Mouse (Mus musculus): ENCODE measurements at regions not wholly inside any gene's neighbourhood (a gene's known extent, or its start where the extent isn't known, plus 50 kb on each side); places are given as distances from the start of the nearest gene placed in this dataset.

DNA sequence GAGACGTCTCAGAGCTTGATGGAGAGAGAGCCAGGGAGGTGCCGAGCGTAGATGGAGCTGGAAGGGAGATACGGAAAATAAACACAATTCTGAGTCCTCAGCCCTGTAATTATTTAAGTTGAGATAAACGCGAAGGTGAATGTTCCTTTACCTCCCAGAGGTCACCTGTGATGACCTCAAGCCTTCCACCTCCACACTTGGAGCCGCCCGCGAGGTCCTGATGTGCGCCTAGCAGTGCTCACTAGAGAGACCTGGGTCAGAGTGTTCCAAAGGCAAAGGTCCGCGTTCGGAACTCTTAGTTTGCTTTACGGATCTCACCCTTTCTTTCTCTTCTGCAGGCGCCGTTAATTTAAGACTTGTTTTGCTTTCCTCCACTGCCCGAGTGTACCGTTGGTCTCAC, 117.0 kb upstream of the Krr1 start:
- DNase-seq (ENCODE audit: low spot score): no peak
- 0 out of 2 replicates have a peak, but pooled peaks cover 8% of the 10 kb centered on the region for H3K4me1 ChIP-seq (replicated peaks; ENCODE audit: control insufficient read depth, insufficient read depth, low read length)

GRCm38 (mm10) chr10:111858403-111858802, 114.1 kb upstream of the Krr1 start:
- Histone ChIP-seq H3K4me1 (replicated peaks; ENCODE audit: control insufficient read depth, insufficient read depth, low read length) (0 out of 2 replicates have a peak, but pooled peaks cover 8% of the 10 kb centered on the region), H3K9ac (ENCODE audit: low read length) (no peak overlapping the region), H3K27ac (ENCODE audit: low read depth) (no peak overlapping the region), H3K27me3 (replicated peaks; ENCODE audit: control insufficient read depth, insufficient read depth, low read length) (no peaks in the 10 kb centered on the region), H3K36me3 (ENCODE audit: control insufficient read depth, insufficient read depth, low read length) (no peaks in the 10 kb centered on the region), H3K4me3 (ENCODE audit: low read depth, low read length) (no peak overlapping the region), H3K9me3 (ENCODE audit: control insufficient read depth, low read length) (no peaks in the 10 kb centered on the region), H3K4me2 (ENCODE audit: low read length) (no peak overlapping the region)
- DNase-seq (ENCODE audit: low spot score): no peak
- WGBS: 62% methylated on average over 6 of the region's 6 CpGs
- peak; percentile 73; the same call in 1 of the 2 replicates for ATAC-seq (replicated peaks; ENCODE audit: low FRiP score, low TSS enrichment, low read depth)

More for the DNA sequence above, 117.0 kb upstream of the Krr1 start:
- no peaks in the 10 kb centered on the region for H3K27me3 ChIP-seq (replicated peaks; ENCODE audit: control insufficient read depth, insufficient read depth, low read length)
- H3K36me3 ChIP-seq (ENCODE audit: control insufficient read depth, insufficient read depth, low read length): no peaks in the 10 kb centered on the region
- H3K4me2 ChIP-seq (ENCODE audit: low read length): no peak overlapping the region
- ATAC-seq (replicated peaks; ENCODE audit: low FRiP score, low TSS enrichment, low read depth): no peak
- no peak overlapping the region for H3K27ac ChIP-seq (ENCODE audit: low read depth)
- H3K9me3 ChIP-seq (ENCODE audit: control insufficient read depth, low read length): no peaks in the 10 kb centered on the region
- WGBS: 73% methylated on average over 18 of the region's 18 CpGs
- no peak overlapping the region for H3K4me3 ChIP-seq (ENCODE audit: low read depth, low read length)
- H3K9ac ChIP-seq (ENCODE audit: low read length): no peak overlapping the region

- H3K4me1 ChIP-seq (replicated peaks; ENCODE audit: control insufficient read depth, insufficient read depth, low read length): 0 out of 2 replicates have a peak, but pooled peaks cover 3% of the 10 kb centered on the region
These were observed 107.1 kb upstream of the Krr1 start for GRCm38 (mm10) chr10:111865286-111865830.

DNA sequence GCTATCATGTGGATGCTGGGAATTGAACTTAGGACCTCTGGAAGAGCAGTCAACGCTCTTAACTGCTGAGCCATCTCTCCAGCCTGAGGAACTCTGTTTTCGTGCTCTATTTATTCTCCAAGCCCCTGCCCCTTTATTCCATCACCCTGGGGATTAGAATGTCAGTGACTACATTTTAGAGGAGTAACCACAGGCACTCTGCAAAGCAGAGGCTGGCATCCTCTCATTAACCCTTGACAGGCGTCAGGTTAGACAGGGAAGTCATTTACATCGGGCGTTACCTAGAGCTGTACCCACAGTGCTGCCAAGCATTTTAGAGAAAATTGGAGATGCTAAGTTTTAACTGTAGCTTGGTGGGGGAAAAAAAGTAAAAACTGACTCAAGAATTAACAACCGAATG, 105.4 kb upstream of the Krr1 start:
- no peak for ATAC-seq (replicated peaks; ENCODE audit: low FRiP score, low TSS enrichment, low read depth)

More at GRCm38 (mm10) chr10:111865286-111865830, 107.1 kb upstream of the Krr1 start:
- no peak overlapping the region for H3K27ac ChIP-seq (ENCODE audit: low read depth)
- H3K4me3 ChIP-seq (ENCODE audit: low read depth, low read length): no peak overlapping the region
- H3K27me3 ChIP-seq (replicated peaks; ENCODE audit: control insufficient read depth, insufficient read depth, low read length): no peaks in the 10 kb centered on the region
- whole genome bisulfite sequencing: 76% methylated on average over 8 of the region's 8 CpGs
- H3K4me2 ChIP-seq (ENCODE audit: low read length): no peak overlapping the region
- H3K36me3 ChIP-seq (ENCODE audit: control insufficient read depth, insufficient read depth, low read length): no peaks in the 10 kb centered on the region
- no peaks in the 10 kb centered on the region for H3K9me3 ChIP-seq (ENCODE audit: control insufficient read depth, low read length)
- ATAC-seq (replicated peaks; ENCODE audit: low FRiP score, low TSS enrichment, low read depth): no peak
- DNase-seq (ENCODE audit: low spot score): no peak
- H3K9ac ChIP-seq (ENCODE audit: low read length): no peak overlapping the region

DNA sequence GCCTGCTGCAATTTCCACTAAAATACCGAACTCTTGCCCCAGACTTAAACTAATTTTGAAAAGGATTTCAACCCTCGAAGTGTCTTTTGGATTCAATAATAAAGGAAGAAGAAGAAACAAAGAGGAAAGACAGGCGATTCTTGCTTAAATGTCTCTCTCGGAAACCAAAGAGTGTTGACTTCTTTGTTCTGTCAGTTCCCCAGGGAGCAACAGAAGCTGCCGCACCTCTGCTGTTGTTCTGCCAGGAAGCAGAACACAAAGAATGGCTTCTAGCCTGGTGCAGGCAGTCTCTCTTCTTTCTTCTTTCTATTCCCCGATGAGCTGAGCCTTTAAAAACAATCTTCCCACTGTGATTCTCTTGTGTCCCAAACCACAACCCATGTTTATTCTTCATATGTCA, 104.9 kb upstream of the Krr1 start:
- Histone ChIP-seq H3K4me3 (ENCODE audit: low read depth, low read length) (no peak overlapping the region), H3K4me2 (ENCODE audit: low read length) (no peak overlapping the region), H3K9me3 (ENCODE audit: control insufficient read depth, low read length) (no peaks in the 10 kb centered on the region), H3K4me1 (replicated peaks; ENCODE audit: control insufficient read depth, insufficient read depth, low read length) (0 out of 2 replicates have a peak, but pooled peaks cover 3% of the 10 kb centered on the region), H3K36me3 (ENCODE audit: control insufficient read depth, insufficient read depth, low read length) (no peaks in the 10 kb centered on the region), H3K27ac (ENCODE audit: low read depth) (no peak overlapping the region), H3K27me3 (replicated peaks; ENCODE audit: control insufficient read depth, insufficient read depth, low read length) (no peaks in the 10 kb centered on the region), H3K9ac (ENCODE audit: low read length) (no peak overlapping the region)
- DNase-seq (ENCODE audit: low spot score) (no peak), ATAC-seq (replicated peaks; ENCODE audit: low FRiP score, low TSS enrichment, low read depth) (no peak)
- 23% methylated on average over 6 of the region's 6 CpGs for WGBS

More for the DNA sequence above, 105.4 kb upstream of the Krr1 start:
- Histone ChIP-seq H3K4me1 (replicated peaks; ENCODE audit: control insufficient read depth, insufficient read depth, low read length) (0 out of 2 replicates have a peak, but pooled peaks cover 3% of the 10 kb centered on the region), H3K4me2 (ENCODE audit: low read length) (no peak overlapping the region), H3K9me3 (ENCODE audit: control insufficient read depth, low read length) (no peaks in the 10 kb centered on the region), H3K27ac (ENCODE audit: low read depth) (no peak overlapping the region), H3K4me3 (ENCODE audit: low read depth, low read length) (no peak overlapping the region), H3K27me3 (replicated peaks; ENCODE audit: control insufficient read depth, insufficient read depth, low read length) (no peaks in the 10 kb centered on the region), H3K36me3 (ENCODE audit: control insufficient read depth, insufficient read depth, low read length) (no peaks in the 10 kb centered on the region), H3K9ac (ENCODE audit: low read length) (no peak overlapping the region)
- no peak for DNase-seq (ENCODE audit: low spot score)
- 59% methylated on average over 6 of the region's 6 CpGs for WGBS

GRCm38 (mm10) chr10:111880354-111880753, 92.1 kb upstream of the Krr1 start:
- H3K4me3 ChIP-seq (ENCODE audit: low read depth, low read length): no peak overlapping the region
- H3K4me2 ChIP-seq (ENCODE audit: low read length): no peak overlapping the region
- no peak for DNase-seq (ENCODE audit: low spot score)
- H3K9me3 ChIP-seq (ENCODE audit: control insufficient read depth, low read length): no peaks in the 10 kb centered on the region
- H3K27ac ChIP-seq (ENCODE audit: low read depth): no peak overlapping the region
- ATAC-seq (replicated peaks; ENCODE audit: low FRiP score, low TSS enrichment, low read depth): no peak
- no peaks in the 10 kb centered on the region for H3K36me3 ChIP-seq (ENCODE audit: control insufficient read depth, insufficient read depth, low read length)
- H3K4me1 ChIP-seq (replicated peaks; ENCODE audit: control insufficient read depth, insufficient read depth, low read length): no peaks in the 10 kb centered on the region
- H3K27me3 ChIP-seq (replicated peaks; ENCODE audit: control insufficient read depth, insufficient read depth, low read length): no peaks in the 10 kb centered on the region
- no peak overlapping the region for H3K9ac ChIP-seq (ENCODE audit: low read length)
- WGBS: 72% methylated on average over 3 of the region's 3 CpGs

GRCm38 (mm10) chr10:111881339-111882211, 90.9 kb upstream of the Krr1 start:
- Histone ChIP-seq H3K9ac (ENCODE audit: low read length) (no peak overlapping the region), H3K27ac (ENCODE audit: low read depth) (no peak overlapping the region), H3K27me3 (replicated peaks; ENCODE audit: control insufficient read depth, insufficient read depth, low read length) (no peaks in the 10 kb centered on the region), H3K36me3 (ENCODE audit: control insufficient read depth, insufficient read depth, low read length) (no peaks in the 10 kb centered on the region), H3K4me2 (ENCODE audit: low read length) (no peak overlapping the region), H3K4me1 (replicated peaks; ENCODE audit: control insufficient read depth, insufficient read depth, low read length) (no peaks in the 10 kb centered on the region), H3K4me3 (ENCODE audit: low read depth, low read length) (no peak overlapping the region), H3K9me3 (ENCODE audit: control insufficient read depth, low read length) (no peaks in the 10 kb centered on the region)
- 90% methylated on average over 24 of the region's 24 CpGs for WGBS
- DNase-seq (ENCODE audit: low spot score) (no peak), ATAC-seq (replicated peaks; ENCODE audit: low FRiP score, low TSS enrichment, low read depth) (no peak)

DNA sequence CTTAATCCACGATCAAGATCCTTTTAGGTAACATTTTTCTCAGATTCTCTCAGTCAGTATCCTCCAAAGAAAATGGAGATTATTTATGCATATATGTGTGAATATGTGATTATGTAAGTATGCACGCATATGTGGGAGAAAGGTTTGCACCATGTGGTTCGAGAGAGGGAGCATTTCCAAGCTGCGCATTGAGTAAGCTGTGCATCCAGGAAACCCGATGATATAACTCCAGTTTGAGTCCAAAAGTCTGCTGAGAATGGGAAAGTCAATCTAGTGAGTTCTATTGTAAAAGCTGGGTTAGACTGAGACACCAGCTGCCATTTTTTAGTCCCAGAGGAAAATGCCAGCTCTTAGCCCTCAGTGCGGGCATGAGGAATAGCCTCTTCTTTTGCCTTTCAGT, 89.9 kb upstream of the Krr1 start:
- no peaks in the 10 kb centered on the region for H3K27me3 ChIP-seq (replicated peaks; ENCODE audit: control insufficient read depth, insufficient read depth, low read length)
- no peaks in the 10 kb centered on the region for H3K4me1 ChIP-seq (replicated peaks; ENCODE audit: control insufficient read depth, insufficient read depth, low read length)
- DNase-seq (ENCODE audit: low spot score): no peak
- 93% methylated on average over 6 of the region's 6 CpGs for WGBS
- H3K27ac ChIP-seq (ENCODE audit: low read depth): no peak overlapping the region
- H3K9me3 ChIP-seq (ENCODE audit: control insufficient read depth, low read length): no peaks in the 10 kb centered on the region
- no peak overlapping the region for H3K4me2 ChIP-seq (ENCODE audit: low read length)
- H3K36me3 ChIP-seq (ENCODE audit: control insufficient read depth, insufficient read depth, low read length): no peaks in the 10 kb centered on the region
- H3K9ac ChIP-seq (ENCODE audit: low read length): no peak overlapping the region
- ATAC-seq (replicated peaks; ENCODE audit: low FRiP score, low TSS enrichment, low read depth): no peak
- no peak overlapping the region for H3K4me3 ChIP-seq (ENCODE audit: low read depth, low read length)
